Mouse (Mus musculus) right cerebral cortex, postnatal 36 days (tissue): ENCODE data around the gene Leo1.

Source experiments
- DNase-seq, 2 experiments: peaks; one replicate each; pipeline ENCODE4 v3.0.0; 2022; ENCODE audit warnings: low spot score in 2 of 2, mixed read lengths in 1 of 2

The Leo1 gene

GRCm38 (mm10) chr9:75440796-75441666 is at the start of gene Leo1:
Leo1 (plus strand) TSS chr9:75441524.
- peak; percentile 89 to 93 for DNase-seq

DNA sequence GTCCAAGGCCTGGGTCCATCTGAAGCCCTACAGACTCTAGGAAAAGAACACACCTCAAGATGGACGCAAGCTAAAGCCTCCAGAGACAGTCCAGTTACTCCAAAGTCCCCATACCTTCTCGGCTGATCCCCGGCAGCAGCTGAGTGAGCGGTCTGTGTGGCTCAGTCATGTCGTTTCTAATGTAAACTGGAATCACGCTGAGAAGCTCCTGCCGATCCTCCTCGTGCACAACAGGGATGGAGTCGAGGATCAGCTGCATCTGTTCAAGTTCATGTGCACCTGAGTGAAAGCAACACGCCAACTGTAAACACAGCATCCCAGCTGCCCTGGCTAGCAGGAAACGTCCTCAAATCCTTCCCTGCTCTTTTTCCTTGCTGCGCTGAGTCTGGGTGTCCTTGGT is 48.1 kb upstream of the Leo1 start:
- no peak for DNase-seq

GRCm38 (mm10) chr9:75395971-75396370 is 45.4 kb upstream of the Leo1 start:
- DNase-seq = no peak

DNA sequence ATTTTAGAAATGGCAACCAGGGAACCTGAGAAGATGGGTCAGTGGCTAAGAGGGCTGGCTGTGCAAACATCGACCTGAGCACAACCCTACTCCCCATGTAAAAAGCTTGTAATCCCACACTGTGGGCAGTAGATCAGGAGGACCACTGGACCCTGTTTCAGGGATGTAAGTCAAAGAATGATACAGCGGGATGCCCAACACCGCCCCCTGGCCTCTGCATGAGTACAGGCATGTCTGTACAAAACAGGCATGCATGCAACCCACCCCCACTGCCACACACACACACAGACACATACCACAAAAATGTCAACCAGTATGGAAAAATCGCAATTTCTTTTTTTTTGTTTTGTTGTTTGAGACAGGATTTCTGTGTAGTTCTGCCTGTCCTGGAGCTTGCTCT is 42.3 kb upstream of the Leo1 start:
- DNase-seq = no peak

DNA sequence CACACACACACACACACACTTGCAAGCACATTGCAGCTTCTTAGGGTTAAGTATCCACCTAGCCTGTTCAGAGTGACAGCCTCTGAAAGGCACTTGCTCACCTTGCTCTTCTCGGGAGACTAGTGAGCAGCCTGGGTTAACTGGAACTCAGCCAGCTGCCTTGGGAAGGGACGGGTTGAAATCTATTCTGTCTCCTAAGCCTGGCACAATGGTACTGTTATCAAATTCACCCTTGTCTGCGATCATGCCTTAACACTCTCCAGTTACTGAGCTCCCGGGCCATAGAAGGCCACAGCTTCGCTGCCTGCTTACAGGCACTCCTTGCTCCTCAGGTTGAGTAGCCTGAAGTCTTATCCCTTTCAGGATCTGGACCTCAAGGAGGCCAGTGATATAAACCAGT is 40.7 kb upstream of the Leo1 start:
- no peak for DNase-seq

DNA sequence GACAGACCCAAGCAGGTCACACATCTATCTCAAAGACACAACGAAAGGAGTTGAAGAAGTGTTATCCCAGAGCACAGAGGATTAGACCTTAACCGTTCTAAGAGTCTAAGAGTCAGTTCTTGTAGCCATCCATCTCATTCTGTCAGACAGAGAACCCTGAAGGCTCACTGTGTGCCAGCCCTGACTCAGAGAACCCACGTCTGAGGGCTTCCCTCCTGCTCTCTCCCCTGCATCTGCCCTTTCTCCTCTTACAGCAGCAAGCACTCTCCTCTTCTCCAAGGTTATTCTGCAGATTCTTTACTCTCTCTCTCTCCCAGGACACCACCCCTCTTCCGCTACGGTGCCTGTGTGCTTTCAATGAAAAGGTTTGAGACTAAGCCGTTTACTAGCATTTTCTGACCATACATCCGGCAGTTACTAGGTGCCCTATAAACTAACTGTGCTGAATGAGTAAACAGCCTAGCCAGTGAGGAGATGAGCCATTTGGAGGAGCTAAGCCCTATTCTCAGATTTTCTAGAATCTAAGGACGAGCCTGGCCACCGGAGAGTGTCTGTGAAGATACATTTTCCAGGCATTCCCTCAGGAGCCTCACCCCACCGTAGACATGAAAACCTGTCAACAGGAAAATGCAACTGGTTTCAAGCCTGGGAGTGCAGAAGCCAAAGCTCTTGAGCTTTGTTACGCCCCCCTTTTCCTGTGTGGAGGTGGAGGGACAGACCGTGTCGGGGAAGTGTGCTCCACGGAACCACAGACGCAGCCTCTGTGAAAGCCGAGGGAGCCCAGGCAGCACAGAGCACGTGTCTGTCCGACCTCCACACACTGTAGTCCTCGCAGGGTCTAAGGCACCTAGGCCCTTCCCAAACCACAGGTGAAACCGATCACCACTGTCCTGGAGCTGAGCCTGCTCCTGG is 39.5 kb upstream of the Leo1 start:
- DNase-seq = no peak

GRCm38 (mm10) chr9:75403520-75403919 is 37.8 kb upstream of the Leo1 start:
- no peak for DNase-seq

DNA sequence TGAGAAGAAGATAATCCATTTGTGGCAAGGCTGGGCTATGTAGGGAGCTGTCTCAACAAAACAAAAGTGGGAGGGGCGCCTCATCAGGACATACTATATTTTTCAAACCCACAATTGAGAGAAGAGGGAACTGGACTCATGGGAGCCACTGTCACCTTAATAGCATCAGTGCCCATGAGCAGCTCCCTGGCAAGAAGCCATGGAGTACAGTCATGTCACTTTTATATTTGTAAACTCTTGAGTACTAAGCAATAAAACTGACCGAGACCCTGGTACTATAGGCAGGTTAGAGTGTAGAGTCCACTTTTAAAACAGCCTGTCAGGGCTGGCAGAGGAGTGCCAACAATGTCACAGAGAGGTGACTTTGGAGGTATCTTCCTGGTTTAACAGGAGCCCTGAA is 35.2 kb upstream of the Leo1 start:
- DNase-seq = no peak

DNA sequence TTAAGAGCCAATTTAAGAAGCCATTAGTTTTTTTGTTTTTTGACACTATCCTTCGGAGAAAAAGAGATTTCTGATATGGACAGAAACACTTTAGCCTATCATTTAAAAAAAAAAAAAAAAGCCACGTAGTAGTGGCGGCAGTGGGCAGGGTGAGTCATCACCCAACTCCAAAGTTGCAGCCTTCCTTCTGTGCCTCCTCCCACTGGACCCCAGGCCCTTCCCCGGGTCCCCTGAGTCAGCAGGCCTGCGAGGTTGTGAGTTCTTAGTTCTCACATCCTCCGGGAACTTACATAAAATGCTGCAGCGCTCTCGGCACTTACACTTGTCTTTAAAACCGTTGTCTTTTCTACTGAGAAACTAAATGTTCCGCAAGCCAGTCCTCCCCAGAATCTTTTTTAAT is 33.5 kb upstream of the Leo1 start:
- DNase-seq = peak; percentile 49 to 69

GRCm38 (mm10) chr9:75408204-75408826 is 33.0 kb upstream of the Leo1 start:
- DNase-seq = no peak

GRCm38 (mm10) chr9:75409031-75409851 is 32.1 kb upstream of the Leo1 start:
- peak; percentile 39 to 40 for DNase-seq

DNA sequence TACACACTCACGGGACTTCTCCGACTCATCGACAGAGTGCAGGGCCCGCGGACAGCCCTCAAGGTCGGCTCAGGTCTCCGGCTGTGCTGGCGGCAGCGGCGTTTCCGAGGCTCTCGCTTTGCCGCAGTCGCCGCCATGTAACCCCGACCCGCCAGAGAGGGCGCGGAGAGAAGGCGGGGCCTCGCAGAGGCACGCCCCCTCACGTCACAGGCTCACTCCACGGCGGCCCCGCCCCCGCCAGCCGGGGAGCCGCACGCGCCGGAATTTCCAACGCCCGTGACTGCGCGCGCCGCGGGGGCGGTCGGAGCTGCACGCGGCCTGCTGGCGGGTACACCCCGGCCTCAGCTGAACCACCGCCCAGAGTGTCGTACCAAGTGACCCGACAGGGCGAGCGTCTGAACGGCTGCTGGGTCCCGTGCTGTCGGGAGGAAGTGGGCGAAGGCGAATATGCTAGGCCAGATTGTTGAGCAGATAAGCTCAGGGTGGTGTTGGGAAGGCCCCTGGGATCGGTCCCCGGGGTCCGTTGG is 31.4 kb upstream of the Leo1 start, which contains the start of gene Mapk6:
TSS of gene Mapk6 (minus strand) at position 154 of the 527 bp plus-strand sequence.
- peak; percentile 94 to 95 for DNase-seq

DNA sequence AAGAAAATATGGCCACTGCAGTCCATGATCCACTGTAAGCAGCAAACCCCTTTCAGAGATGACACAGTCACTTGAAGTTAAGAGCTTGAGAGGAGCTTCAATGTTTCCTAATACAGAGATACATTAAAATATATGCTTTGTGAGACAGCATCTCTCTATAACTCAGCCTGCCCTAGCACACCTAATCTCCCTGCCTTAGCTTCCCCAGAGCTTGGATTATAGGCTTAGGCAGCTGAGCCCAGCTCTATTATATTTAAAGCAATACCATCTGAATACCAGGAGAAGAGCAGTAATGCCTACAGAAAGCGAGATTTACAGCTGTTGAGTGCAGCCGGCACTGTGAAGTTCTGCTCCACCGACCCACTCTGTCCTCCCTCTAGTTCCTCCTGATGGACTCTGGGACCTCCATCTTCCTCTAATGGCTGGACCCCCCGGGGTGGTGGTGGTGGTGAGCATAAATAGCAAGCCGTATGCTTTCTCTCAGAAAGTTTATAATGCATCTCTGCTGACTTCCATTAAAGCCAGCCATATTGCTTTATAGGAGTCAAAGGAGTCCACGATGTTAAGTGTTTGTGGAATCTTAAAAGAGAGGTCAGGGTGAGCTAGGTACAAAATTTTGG is 30.3 kb upstream of the Leo1 start:
- no peak for DNase-seq

- no peak for DNase-seq
Measured at GRCm38 (mm10) chr9:75411584-75411983, 29.7 kb upstream of the Leo1 start.

- DNase-seq = no peak
Measured at GRCm38 (mm10) chr9:75413206-75413605, 28.1 kb upstream of the Leo1 start.

DNA sequence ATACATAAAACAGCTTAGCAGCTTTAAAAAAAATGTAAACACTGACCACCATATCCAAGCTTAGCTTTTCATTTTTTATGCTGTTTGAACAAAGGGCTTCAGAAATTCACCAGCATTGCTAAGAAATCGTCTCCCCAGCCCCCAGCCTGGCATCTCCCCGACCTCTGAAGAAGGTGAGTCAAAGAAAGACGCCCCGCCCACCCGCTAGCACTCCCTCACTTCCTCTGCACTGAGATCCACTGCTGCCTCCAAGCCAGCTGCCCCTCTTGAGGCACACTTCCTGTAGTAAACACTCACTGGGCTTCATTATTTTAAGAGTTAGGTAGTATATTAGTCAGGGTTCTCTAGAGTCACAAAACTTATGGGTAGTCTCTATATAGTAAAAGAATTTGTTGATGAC is 27.1 kb upstream of the Leo1 start:
- DNase-seq = no peak

DNA sequence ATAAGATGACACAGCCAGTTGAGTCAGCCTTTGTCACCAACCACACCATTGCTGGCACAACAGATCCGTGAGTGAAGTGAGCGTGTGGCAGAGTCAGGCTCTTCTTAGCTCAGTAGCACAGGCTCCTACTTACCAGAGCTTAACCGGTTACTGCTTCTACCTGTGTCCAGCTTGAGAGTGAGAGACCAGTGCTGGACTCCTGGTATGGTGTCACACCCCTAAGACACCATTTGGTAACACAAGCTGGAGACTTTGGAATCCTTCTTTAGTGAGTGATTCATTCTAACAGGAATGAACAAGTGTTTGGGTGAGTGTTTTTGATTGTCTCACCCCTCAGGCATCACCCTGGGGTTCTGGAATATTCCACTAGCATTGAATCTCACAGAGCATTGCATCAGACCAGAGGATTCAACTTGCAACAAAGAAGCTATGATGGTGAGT is 19.1 kb upstream of the Leo1 start:
- DNase-seq = no peak

DNA sequence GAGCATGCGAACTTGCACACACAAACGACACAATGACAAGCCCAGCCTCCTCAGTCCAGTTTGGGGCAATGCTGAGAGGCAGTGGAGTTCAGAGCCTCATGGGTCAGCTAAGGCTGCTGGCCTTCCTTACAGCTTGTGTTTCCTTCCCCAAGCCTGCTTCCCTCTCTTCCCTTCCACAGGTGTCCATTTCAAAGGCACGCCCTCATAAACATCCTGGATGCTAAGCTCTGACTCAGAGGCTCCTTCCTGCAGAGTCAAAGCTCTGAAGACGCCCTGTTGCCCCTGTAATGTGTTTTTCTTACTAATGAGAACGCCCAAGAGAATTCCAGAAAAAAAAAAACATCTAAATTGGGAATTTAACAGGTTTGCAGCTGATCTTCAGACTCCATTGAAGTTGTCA is 17.6 kb upstream of the Leo1 start:
- no peak for DNase-seq

GRCm38 (mm10) chr9:75424358-75425150 is 16.8 kb upstream of the Leo1 start:
- no peak for DNase-seq
